7 mouse cellular contexts compared by ENCODE assay signal in genomic region chr15:98166963-98167644, GRCm38 (mm10). TPM values are rescaled to one million over a fixed set of nuclear protein-coding genes. Genes with fewer than 3 reads are reported as not detected.
DNase-seq lines count a peak whose midpoint lies in the region; ATAC-seq and TF ChIP-seq lines count a peak whose summit lies in the region.

Gene Ccdc184 (plus strand): TSS chr15:98167158.

- no peaks in the 10 kb centered on the region for H3K36me3 ChIP-seq in liver, embryonic 11.5 days (ENCODE audit: control insufficient read depth, insufficient read depth, low read length)
- no peaks in the 10 kb centered on the region for H3K36me3 ChIP-seq in liver, postnatal 0 days (replicated peaks; ENCODE audit: insufficient read depth, low read length)
- H3K36me3 ChIP-seq in embryonic facial prominence, embryonic 13.5 days = no peaks in the 10 kb centered on the region
- no peaks in the 10 kb centered on the region for H3K36me3 ChIP-seq in hindbrain, embryonic 15.5 days
- H3K36me3 ChIP-seq in midbrain, embryonic 12.5 days = no peaks in the 10 kb centered on the region

- TF ChIP-seq CTCF in liver, postnatal 0 days (IDR thresholded peaks at IDR 0.05; ENCODE audit: low read depth) = no peak

- H3K4me1 ChIP-seq in liver, embryonic 11.5 days (replicated peaks; ENCODE audit: control insufficient read depth, insufficient read depth, low read length) = no peaks in the 10 kb centered on the region
- no peaks in the 10 kb centered on the region for H3K4me1 ChIP-seq in liver, postnatal 0 days (ENCODE audit: insufficient read depth)
- peaks cover 19% of the 10 kb centered on the region for H3K4me1 ChIP-seq in embryonic facial prominence, embryonic 13.5 days
- H3K4me1 ChIP-seq in hindbrain, embryonic 15.5 days (replicated peaks) = peaks cover 44% of the 10 kb centered on the region
- H3K4me1 ChIP-seq in midbrain, embryonic 12.5 days = peaks cover 31% of the 10 kb centered on the region

- TF ChIP-seq EP300 in liver, postnatal 0 days (IDR thresholded peaks at IDR 0.05; ENCODE audit: low read depth) = no peak

- H3K9me3 ChIP-seq in liver, embryonic 11.5 days (ENCODE audit: control insufficient read depth, low read length) = no peaks in the 10 kb centered on the region
- H3K9me3 ChIP-seq in liver, postnatal 0 days (ENCODE audit: low read length) = no peaks in the 10 kb centered on the region
- no peaks in the 10 kb centered on the region for H3K9me3 ChIP-seq in embryonic facial prominence, embryonic 13.5 days
- H3K9me3 ChIP-seq in hindbrain, embryonic 15.5 days = no peaks in the 10 kb centered on the region
- no peaks in the 10 kb centered on the region for H3K9me3 ChIP-seq in midbrain, embryonic 12.5 days

- H3K27ac ChIP-seq in liver, embryonic 11.5 days (ENCODE audit: low read depth, low read length) = no peak within 1 kb of the TSS
- H3K27ac ChIP-seq in liver, postnatal 0 days (ENCODE audit: low read depth) = no peak within 1 kb of the TSS
- no peak within 1 kb of the TSS for H3K27ac ChIP-seq in embryonic facial prominence, embryonic 13.5 days
- H3K27ac ChIP-seq in hindbrain, embryonic 15.5 days (replicated peaks) = peak within 1 kb of the TSS; percentile 95
- H3K27ac ChIP-seq in midbrain, embryonic 12.5 days (replicated peaks) = peak within 1 kb of the TSS; percentile 94

- no peak for ATAC-seq in liver, embryonic 11.5 days (replicated peaks; ENCODE audit: low FRiP score)
- ATAC-seq in liver, postnatal 0 days = no peak
- no peak for ATAC-seq in embryonic facial prominence, embryonic 13.5 days (ENCODE audit: insufficient number of reproducible peaks, insufficient read depth, low FRiP score, low TSS enrichment, low read depth)
- peak; percentile 83 for ATAC-seq in hindbrain, embryonic 15.5 days (ENCODE audit: low FRiP score, low read depth)
- ATAC-seq in midbrain, embryonic 12.5 days (ENCODE audit: low FRiP score, low read depth) = peak; percentile 78
- ATAC-seq in erythroid progenitor cell, adult 5-6 weeks (replicated peaks; ENCODE audit: low FRiP score, poor library complexity, severe bottlenecking) = no peak

- DNase-seq in liver, embryonic 11.5 days (ENCODE audit: low spot score) = no peak
- no peak for DNase-seq in liver, postnatal 0 days
- no peak for DNase-seq in adrenal gland, postnatal 14 days

- peak within 1 kb of the TSS; percentile 57 for H3K4me2 ChIP-seq in liver, embryonic 11.5 days
- no peak within 1 kb of the TSS for H3K4me2 ChIP-seq in liver, postnatal 0 days (ENCODE audit: low read depth, low read length)
- peak within 1 kb of the TSS; percentile 80 for H3K4me2 ChIP-seq in embryonic facial prominence, embryonic 13.5 days
- H3K4me2 ChIP-seq in hindbrain, embryonic 15.5 days = peak within 1 kb of the TSS; percentile 82
- peak within 1 kb of the TSS; percentile 67 for H3K4me2 ChIP-seq in midbrain, embryonic 12.5 days (replicated peaks)

- no peak within 1 kb of the TSS for H3K9ac ChIP-seq in liver, embryonic 11.5 days (ENCODE audit: low read depth, low read length)
- H3K9ac ChIP-seq in liver, postnatal 0 days (replicated peaks) = no peak within 1 kb of the TSS
- peak within 1 kb of the TSS; percentile 41 for H3K9ac ChIP-seq in embryonic facial prominence, embryonic 13.5 days
- H3K9ac ChIP-seq in hindbrain, embryonic 15.5 days = peak within 1 kb of the TSS; percentile 68
- peak within 1 kb of the TSS; percentile 61 for H3K9ac ChIP-seq in midbrain, embryonic 12.5 days (replicated peaks)

- peak within 1 kb of the TSS; percentile 38 for H3K4me3 ChIP-seq in liver, embryonic 11.5 days (ENCODE audit: low read depth, low read length)
- no peak within 1 kb of the TSS for H3K4me3 ChIP-seq in liver, postnatal 0 days (ENCODE audit: low read depth, low read length)
- H3K4me3 ChIP-seq in embryonic facial prominence, embryonic 13.5 days = peak within 1 kb of the TSS; percentile 45
- peak within 1 kb of the TSS; percentile 58 for H3K4me3 ChIP-seq in hindbrain, embryonic 15.5 days
- H3K4me3 ChIP-seq in midbrain, embryonic 12.5 days = peak within 1 kb of the TSS; percentile 57

- 8% methylated on average over 18 of the region's 18 CpGs for WGBS in liver, embryonic 11.5 days
- WGBS in liver, postnatal 0 days (ENCODE audit: insufficient replicate concordance) = 15% methylated on average over 16 of the region's 18 CpGs
- WGBS in embryonic facial prominence, embryonic 13.5 days = 2% methylated on average over 15 of the region's 18 CpGs
- WGBS in hindbrain, embryonic 15.5 days = under 1% methylated on average over 18 of the region's 18 CpGs
- 2% methylated on average over 17 of the region's 18 CpGs for WGBS in midbrain, embryonic 12.5 days

- H3K27me3 ChIP-seq in liver, embryonic 11.5 days (replicated peaks; ENCODE audit: control insufficient read depth, insufficient read depth, low read length) = peaks cover 76% of the 10 kb centered on the region
- H3K27me3 ChIP-seq in liver, postnatal 0 days (ENCODE audit: insufficient read depth, low read length) = peaks cover 62% of the 10 kb centered on the region
- H3K27me3 ChIP-seq in embryonic facial prominence, embryonic 13.5 days = peaks cover 75% of the 10 kb centered on the region
- no peaks in the 10 kb centered on the region; the same call in 1 of the 2 replicates for H3K27me3 ChIP-seq in hindbrain, embryonic 15.5 days
- peaks cover 49% of the 10 kb centered on the region for H3K27me3 ChIP-seq in midbrain, embryonic 12.5 days

RNA-seq across cellular contexts. Expression of gene Ccdc184, which starts in this region (rescaled TPM):
- polyA plus RNA-seq in liver, embryonic 11.5 days (2014; fragmentation: Nextera tagmentation; extraction: Ambion mirVana) = not detected in 2 replicates
- not detected in 2 replicates for polyA plus RNA-seq in liver, postnatal 0 days (2015; fragmentation: Nextera tagmentation; extraction: Ambion mirVana)
- 1.1 and 1.9 TPM in 2 replicates for polyA plus RNA-seq in embryonic facial prominence, embryonic 13.5 days (2015; fragmentation: Nextera tagmentation; extraction: Ambion mirVana)
- polyA plus RNA-seq in hindbrain, embryonic 15.5 days (2015; fragmentation: Nextera tagmentation; extraction: Ambion mirVana) = 103 and 113 TPM in 2 replicates
- 23.3 and 23.4 TPM in 2 replicates for polyA plus RNA-seq in midbrain, embryonic 12.5 days (2016; fragmentation: Nextera tagmentation; extraction: Ambion mirVana)
- total RNA-seq in adrenal gland, postnatal 14 days (2021) = 0.70 and 0.94 TPM in 2 replicates
- total RNA-seq in erythroid progenitor cell, adult 5-6 weeks (2015; ENCODE audit: low replicate concordance) = not detected in 2 replicates
- not detected in 2 replicates for total RNA-seq in erythroid progenitor cell, adult 5-6 weeks (2017; ENCODE audit: low replicate concordance)

Comparison
In these comparisons a context has a peak if more than half of its experiments do, and no peak if none do; other contexts are left out.
1. ATAC-seq: peak in hindbrain, embryonic 15.5 days (single experiment) and midbrain, embryonic 12.5 days (single experiment); none in liver, embryonic 11.5 days (single experiment), liver, postnatal 0 days (single experiment), embryonic facial prominence, embryonic 13.5 days (single experiment) and erythroid progenitor cell, adult 5-6 weeks (single experiment).
2. H3K27ac ChIP-seq: peak in hindbrain, embryonic 15.5 days (single experiment) and midbrain, embryonic 12.5 days (single experiment); none in liver, embryonic 11.5 days (single experiment), liver, postnatal 0 days (single experiment) and embryonic facial prominence, embryonic 13.5 days (single experiment).
3. H3K9ac ChIP-seq: peak in embryonic facial prominence, embryonic 13.5 days (single experiment), hindbrain, embryonic 15.5 days (single experiment) and midbrain, embryonic 12.5 days (single experiment); none in liver, embryonic 11.5 days (single experiment) and liver, postnatal 0 days (single experiment).